Mouse (Mus musculus): Measurements from ENCODE around the gene Pgf. TPM values are rescaled to one million over a fixed set of nuclear protein-coding genes. Genes with fewer than 3 reads are reported as not detected.

Gene Pgf
- polyA plus RNA-seq, 1 experiment from 2014 or later, result 9.0 TPM

Other genes starting within 250 kb of the Pgf start
- 92.3 and 102 TPM in 2 replicates for gene Fcf1, start 206.9 kb downstream of the Pgf start, polyA plus RNA-seq (2014; fragmentation: Nextera tagmentation; extraction: Ambion mirVana)
- 13.1 and 16.1 TPM in 2 replicates for gene Arel1, start 206.9 kb downstream of the Pgf start, polyA plus RNA-seq (2014; fragmentation: Nextera tagmentation; extraction: Ambion mirVana)
- 28.5 and 30.4 TPM in 2 replicates for gene Ylpm1, start 181.5 kb downstream of the Pgf start, polyA plus RNA-seq (2014; fragmentation: Nextera tagmentation; extraction: Ambion mirVana)
- gene Prox2, start 67.0 kb downstream of the Pgf start, polyA plus RNA-seq (2014; fragmentation: Nextera tagmentation; extraction: Ambion mirVana), result 2.5 and 3.1 TPM in 2 replicates
- 170 and 200 TPM in 2 replicates for gene Dlst, start 67.0 kb downstream of the Pgf start, polyA plus RNA-seq (2014; fragmentation: Nextera tagmentation; extraction: Ambion mirVana)
- 0.94 and 1.3 TPM in 2 replicates for gene Rps6kl1, start 26.5 kb downstream of the Pgf start, polyA plus RNA-seq (2014; fragmentation: Nextera tagmentation; extraction: Ambion mirVana)
- gene Eif2b2, start 41.7 kb upstream of the Pgf start, polyA plus RNA-seq (2014; fragmentation: Nextera tagmentation; extraction: Ambion mirVana), result 60.4 and 60.6 TPM in 2 replicates
- 6.7 and 8.3 TPM in 2 replicates for gene Mlh3, start 92.8 kb upstream of the Pgf start, polyA plus RNA-seq (2014; fragmentation: Nextera tagmentation; extraction: Ambion mirVana)
- gene Acyp1, start 110.6 kb upstream of the Pgf start, polyA plus RNA-seq (2014; fragmentation: Nextera tagmentation; extraction: Ambion mirVana), result 68.6 and 70.6 TPM in 2 replicates
- gene Zc2hc1c, start 110.8 kb upstream of the Pgf start, polyA plus RNA-seq (2014; fragmentation: Nextera tagmentation; extraction: Ambion mirVana), result 0.69 and 0.93 TPM in 2 replicates
- gene Nek9, start 161.6 kb upstream of the Pgf start, polyA plus RNA-seq (2014; fragmentation: Nextera tagmentation; extraction: Ambion mirVana), result 10.5 and 15.6 TPM in 2 replicates
- gene Tmed10, start 197.1 kb upstream of the Pgf start, polyA plus RNA-seq (2014; fragmentation: Nextera tagmentation; extraction: Ambion mirVana), result 330 and 334 TPM in 2 replicates

All from heart, embryonic 11.5 days (tissue).